Mouse (Mus musculus): Measurements from ENCODE around the gene Swt1.
"Not testable (repeated sequence)": the region's sequence is repeated elsewhere in the genome, so short reads cannot be mapped to it uniquely, and the experiment has no call there.

The Swt1 gene

GRCm38 (mm10) chr1:151367721-151368324, 60.4 kb downstream of the Swt1 start:
- DNase-seq (ENCODE audit: low read depth, low spot score) = no peak

- no peak for DNase-seq (ENCODE audit: low read depth, low spot score)
Measured at GRCm38 (mm10) chr1:151366944-151367605, 61.2 kb downstream of the Swt1 start.

DNA sequence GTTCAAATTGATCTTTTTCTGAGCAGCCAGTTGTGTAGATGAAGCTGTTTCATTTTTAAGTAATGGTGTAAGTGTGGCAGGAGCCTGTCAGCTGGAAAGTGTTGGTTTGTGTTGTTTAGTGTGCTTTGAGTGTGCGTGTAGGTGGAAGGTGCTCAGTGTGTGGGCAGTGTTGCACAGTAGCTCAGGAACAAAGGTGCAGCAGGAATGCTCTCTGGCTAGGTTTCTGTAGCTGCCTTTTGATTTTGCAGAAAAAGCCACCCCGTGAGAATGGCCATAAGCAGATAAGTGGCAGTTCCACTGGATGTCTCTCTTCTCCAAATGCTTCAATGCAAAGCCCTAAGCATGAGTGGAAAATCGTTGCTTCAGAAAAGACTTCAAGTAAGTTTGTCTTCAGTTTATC, 68.9 kb downstream of the Swt1 start:
- DNase-seq (ENCODE audit: low read depth, low spot score) = no peak

DNA sequence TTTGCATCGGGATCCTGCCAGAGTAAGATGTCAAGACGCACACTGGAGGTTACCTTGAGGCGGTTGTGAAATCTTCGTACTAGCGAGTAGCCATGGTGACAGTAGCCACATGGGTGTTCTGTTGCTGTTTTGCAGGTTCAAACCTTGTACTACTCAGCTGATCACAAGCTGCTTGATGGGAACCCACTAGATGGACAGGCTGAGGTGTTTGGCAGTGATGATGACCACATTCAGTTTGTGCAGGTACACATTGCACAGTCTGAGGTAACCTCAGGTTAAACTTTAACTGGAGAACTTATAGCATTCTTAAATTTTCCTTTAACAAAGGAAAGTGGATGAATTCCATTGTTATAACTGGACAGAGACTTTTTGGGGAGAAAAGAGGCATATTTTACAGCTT, 72.3 kb downstream of the Swt1 start:
- DNase-seq (ENCODE audit: low read depth, low spot score) = no peak

DNA sequence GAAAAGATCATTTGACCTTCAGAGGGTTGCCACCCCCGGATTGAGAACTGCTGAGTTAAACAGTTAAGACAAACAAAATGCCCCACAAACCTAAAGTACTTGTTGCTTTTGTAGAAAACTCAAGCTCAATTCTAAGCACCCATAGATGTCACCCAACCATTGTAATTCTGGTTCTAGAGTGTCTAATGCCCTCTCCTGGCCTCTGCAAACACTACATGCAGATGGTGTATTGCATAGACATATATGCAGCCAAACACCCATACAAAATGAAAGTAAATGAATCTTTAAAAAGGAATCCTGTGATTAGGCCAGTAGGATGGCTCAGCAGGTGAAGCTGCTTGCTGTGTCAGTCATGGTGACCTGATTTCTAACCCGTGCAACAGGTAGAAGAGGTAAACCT, 75.3 kb downstream of the Swt1 start:
- no peak for DNase-seq (ENCODE audit: low read depth, low spot score)

- not testable (repeated sequence) for DNase-seq (ENCODE audit: low read depth, low spot score)
Measured at GRCm38 (mm10) chr1:151348293-151348692, 80.0 kb downstream of the Swt1 start.

DNA sequence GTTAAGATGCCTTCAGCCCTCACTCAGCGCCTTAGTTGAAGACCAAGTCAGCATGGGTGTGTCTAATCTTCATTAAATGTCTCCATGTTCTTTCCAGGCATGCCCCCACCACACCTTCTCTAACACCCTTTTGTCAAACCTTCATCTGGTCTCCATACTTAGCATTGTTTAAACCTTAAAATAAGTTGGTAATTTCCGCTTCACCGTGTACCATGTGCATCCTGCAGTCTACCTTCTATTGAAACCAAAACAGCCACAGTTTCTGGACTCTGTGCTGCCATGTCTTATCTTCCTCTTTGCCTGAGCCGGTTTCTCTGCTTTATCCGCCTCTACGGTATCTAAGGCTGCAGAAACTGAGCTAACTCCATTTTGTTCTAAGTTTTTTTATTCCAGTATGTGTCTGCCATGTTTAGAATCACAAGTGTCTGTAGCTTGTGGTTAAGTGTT, 81.6 kb downstream of the Swt1 start:
- peak; percentile 52 for DNase-seq (ENCODE audit: low read depth, low spot score)

- DNase-seq (ENCODE audit: low read depth, low spot score) = peak; percentile 37
Measured at GRCm38 (mm10) chr1:151345863-151346195, 82.4 kb downstream of the Swt1 start.

GRCm38 (mm10) chr1:151345109-151345862, 83.0 kb downstream of the Swt1 start:
- peak; percentile 84 for DNase-seq (ENCODE audit: low read depth, low spot score)

- DNase-seq (ENCODE audit: low read depth, low spot score) = peak; percentile 91
Measured at GRCm38 (mm10) chr1:151344283-151345108, 83.8 kb downstream of the Swt1 start, which contains the start of gene Ivns1abp. Ivns1abp (plus strand) TSS chr1:151344477.

DNA sequence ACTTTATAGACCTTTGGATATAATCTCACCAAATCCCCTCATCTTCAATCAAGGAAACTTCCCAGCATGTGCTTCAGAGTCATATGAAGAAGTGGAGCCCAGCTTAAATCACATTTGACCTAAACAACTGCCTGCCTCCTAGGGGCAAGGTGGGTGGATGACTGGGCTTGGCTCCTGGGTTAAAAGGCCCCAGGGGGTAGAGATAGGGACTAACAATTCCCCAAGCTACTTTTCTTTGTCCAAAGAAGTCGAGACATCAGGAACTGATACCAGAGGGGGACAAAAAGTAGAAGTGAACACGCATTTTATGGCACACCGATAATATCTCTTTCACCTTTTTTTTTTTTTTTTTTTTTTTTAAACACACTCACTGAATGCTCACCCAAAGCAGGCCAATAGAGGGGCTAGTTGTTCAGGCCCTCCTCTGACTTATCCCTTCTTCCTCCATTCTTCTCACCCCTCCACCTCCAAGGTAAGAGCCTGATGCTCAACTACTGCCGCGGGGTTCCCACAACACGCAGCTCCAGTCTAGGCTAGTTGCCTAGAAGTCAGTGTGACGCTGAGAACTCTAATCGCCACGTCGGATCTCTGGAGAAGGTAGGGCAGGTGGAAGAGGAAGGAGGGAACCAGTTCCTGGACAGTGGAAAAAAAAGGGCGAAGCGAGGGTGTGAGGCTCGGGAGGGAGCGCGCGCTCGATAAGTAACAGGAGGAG, 84.5 kb downstream of the Swt1 start:
- no peak for DNase-seq (ENCODE audit: low read depth, low spot score)

DNA sequence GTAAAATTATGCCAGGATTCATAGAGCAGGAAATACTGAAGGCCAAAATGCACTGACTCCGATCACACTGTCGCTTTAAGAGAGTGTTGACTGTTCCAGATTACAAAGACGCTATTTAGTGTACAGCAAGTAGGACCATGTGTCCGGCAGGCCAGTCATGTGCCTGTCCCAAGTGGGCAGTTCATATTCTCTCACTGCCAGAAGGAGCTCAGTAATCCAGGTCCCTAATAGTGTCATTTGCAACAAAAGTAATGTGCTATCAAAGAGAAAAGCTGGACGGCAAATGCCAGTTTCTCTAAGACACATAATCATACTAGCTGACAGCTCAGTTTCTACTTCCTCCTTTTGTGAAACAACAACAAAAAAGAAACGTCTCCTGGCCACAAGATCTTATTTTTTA, 85.3 kb downstream of the Swt1 start:
- no peak for DNase-seq (ENCODE audit: low read depth, low spot score)

GRCm38 (mm10) chr1:151342311-151342710, 85.9 kb downstream of the Swt1 start:
- DNase-seq (ENCODE audit: low read depth, low spot score) = no peak

DNA sequence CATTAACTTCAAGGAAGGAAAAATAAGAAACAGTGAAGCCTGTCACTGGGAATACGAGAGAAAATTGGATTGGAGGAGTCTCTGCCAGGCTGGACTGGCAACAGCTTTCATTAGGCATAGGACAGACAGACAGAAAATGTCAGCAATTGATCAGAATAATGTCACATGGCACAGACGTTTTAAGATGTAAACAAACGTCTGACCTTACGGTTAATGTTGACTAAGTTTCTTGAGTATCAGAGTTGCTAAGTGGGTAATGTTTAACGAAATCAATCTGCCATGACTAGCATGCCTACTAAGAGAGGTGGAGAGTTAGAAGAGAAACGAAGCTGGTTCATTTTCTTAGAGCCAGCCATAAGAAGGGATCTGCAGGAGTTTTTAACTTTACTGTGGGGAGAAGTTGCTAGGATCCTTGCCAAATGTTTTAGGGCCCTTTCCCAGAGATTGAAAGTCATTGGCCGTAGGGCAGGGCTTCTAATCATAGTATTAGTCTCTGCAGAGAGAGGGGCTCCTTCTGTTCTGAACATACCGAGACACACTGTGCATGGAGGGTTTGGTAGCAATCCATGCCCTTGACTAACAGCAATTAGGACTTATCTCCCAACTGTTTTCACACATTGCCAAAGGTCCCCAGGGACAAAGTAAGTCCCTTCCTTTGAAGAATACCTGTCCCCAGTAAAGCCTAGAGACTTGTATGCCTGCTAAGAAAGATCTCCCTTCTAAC, 86.8 kb downstream of the Swt1 start:
- DNase-seq (ENCODE audit: low read depth, low spot score) = no peak

DNA sequence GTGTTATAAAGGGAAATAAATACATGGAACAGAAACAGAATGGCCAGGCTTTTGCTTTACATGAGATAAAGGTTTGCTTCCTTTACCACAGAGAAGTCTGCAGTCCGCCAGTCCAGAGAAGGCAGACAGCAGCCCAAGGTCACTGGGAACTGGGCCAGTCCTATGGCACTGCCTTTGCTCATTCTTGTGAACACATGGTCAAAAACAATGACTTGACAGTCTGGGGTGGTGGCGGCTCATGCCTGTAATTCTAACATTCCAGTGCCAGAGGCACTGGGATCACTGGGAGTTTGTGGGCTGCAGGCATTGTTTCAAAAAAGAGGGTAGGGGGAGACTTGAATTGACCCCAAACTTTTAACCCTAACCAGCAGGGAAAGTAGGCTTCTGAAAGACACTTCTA, 89.3 kb downstream of the Swt1 start:
- DNase-seq (ENCODE audit: low read depth, low spot score) = no peak

GRCm38 (mm10) chr1:151338234-151338633, 90.0 kb downstream of the Swt1 start:
- DNase-seq (ENCODE audit: low read depth, low spot score) = no peak

GRCm38 (mm10) chr1:151332819-151333218, 95.4 kb downstream of the Swt1 start:
- DNase-seq (ENCODE audit: low read depth, low spot score) = no peak

DNA sequence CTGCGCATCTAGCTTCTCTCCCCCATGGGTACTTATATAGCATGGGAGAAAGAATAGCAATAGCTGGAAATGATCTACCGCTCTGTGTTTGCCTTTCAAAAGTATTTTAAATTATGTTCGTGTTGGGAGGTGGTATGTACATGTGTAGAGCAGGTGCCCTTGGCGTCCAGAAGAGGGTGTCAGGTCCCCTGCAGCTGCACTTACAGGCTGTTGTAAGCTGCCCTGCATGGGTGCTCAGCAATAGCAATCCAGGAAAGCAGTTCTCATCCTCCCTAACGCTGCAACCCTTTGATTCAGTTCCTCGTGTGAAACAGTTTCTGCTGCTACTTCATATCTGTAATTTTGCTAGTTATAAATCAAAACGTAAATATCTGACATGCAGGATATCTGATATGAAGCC, 98.7 kb downstream of the Swt1 start:
- no peak for DNase-seq (ENCODE audit: low read depth, low spot score)

DNA sequence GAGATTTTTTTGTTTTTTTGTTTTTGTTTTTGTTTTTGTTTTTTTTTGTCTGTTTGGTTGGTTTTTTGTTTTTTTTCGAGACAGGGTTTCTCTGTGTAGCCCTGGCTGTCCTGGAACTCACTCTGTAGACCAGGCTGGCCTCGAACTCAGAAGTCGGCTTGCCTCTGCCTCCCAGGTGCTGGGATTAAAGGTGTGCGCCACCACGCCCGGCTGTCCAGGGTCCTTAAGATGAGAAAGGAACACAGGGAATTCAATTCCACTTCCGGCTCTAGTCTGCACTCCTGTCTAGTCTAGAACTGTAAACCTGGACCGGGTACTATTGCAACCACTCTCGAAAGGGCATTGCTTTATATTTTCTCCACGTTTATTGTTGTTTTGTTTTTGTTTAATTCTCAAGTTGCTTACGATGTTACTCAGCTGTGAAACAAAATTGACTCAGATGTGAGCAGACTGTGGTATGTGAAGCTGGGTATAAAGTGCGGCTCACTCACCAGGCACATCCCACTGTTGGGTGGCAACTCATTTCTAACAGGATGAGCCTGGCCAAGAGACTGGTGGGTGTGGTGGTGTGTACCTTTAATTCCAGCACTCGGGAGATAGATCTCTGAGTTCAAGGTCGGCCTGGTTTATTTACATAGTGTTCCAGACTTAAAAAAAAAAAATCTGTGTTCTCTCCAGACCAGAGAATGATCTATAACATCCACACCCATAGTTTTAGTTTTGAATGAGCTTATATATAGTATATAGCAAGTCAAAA, 99.7 kb downstream of the Swt1 start:
- DNase-seq (ENCODE audit: low read depth, low spot score) = no peak

DNA sequence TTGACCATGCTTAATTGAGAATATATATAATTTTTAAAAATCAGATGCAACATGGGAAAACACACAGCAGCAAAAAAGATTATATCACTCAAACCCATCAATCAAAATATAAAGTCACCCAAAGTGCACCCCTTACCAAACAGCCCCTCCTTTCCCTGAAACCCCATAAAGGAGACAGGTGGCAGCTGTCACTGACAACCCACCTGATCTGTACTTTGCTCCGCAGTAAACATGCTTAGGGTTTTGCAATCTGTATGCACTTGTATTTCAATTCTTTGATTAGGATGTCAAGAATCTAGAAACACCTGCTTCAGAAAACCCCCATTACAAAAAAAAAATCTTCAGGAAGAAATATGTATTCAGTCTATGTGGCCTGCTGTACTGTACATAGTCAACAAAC, 102.9 kb downstream of the Swt1 start:
- no peak for DNase-seq (ENCODE audit: low read depth, low spot score)

Data from c-Kit-negative CD71-positive TER-119-positive erythroid progenitor cells, embryonic 14.5 days (primary cell).